Mouse (Mus musculus): ENCODE measurements around the gene Iqcb1. TPM values are rescaled to one million over a fixed set of nuclear protein-coding genes. Genes with fewer than 3 reads are reported as not detected.

The Iqcb1 gene
- total and polyA plus RNA-seq, 3 experiments, result 41.0 to 47.7 (median 46.4) TPM

- no peak overlapping the region for H3K4me3 ChIP-seq (replicated peaks in 1 of 3; ENCODE audit: low read depth in 2 of 3, low read length in 2 of 3, poor library complexity in 1 of 3)
- no peaks in the 10 kb centered on the region for H3K36me3 ChIP-seq (replicated peaks in 1 of 2; ENCODE audit: control insufficient read depth in 1 of 2, insufficient read depth in 1 of 2, low read length in 1 of 2)
These were observed 10.8 kb upstream of the Iqcb1 start for GRCm38 (mm10) chr16:36817321-36817926.

GRCm38 (mm10) chr16:36820016-36820415 lies 8.2 kb upstream of the Iqcb1 start:
- Histone ChIP-seq H3K27me3 (replicated peaks) (no peaks in the 10 kb centered on the region), H3K4me2 (ENCODE audit: insufficient read depth, low read depth, poor library complexity, severe bottlenecking) (no peak overlapping the region), H3K27ac (ENCODE audit: insufficient read depth, low read depth) (no peak overlapping the region), H3K4me1 (ENCODE audit: control insufficient read depth in 1 of 2, insufficient read depth in 2 of 2) (peaks cover 5 to 27% of the 10 kb centered on the region in 2 experiments), H3K9me3 (replicated peaks; ENCODE audit: low read length) (no peaks in the 10 kb centered on the region), H3K79me2 (replicated peaks; ENCODE audit: control insufficient read depth, extremely low read depth, insufficient read depth, poor library complexity, severe bottlenecking) (no peaks in the 10 kb centered on the region), H3K4me3 (replicated peaks in 1 of 3; ENCODE audit: low read depth in 2 of 3, low read length in 2 of 3, poor library complexity in 1 of 3) (no peak overlapping the region), H3K9ac (ENCODE audit: insufficient read depth, low read depth) (no peak overlapping the region), H3K36me3 (replicated peaks in 1 of 2; ENCODE audit: control insufficient read depth in 1 of 2, insufficient read depth in 1 of 2, low read length in 1 of 2) (no peaks in the 10 kb centered on the region)
- no peak for DNase-seq (ENCODE audit: extremely low read depth)
- in situ Hi-C loops (cut with MboI; ENCODE audit: low pct_ligation_motif_present, low pct_unique_long_range_greater_than_20kb, low sequenced_read_pairs), result no loop called here
- dilution Hi-C loops (cut with MboI; ENCODE audit: extremely low pct_ligation_motif_present, extremely low pct_unique_long_range_greater_than_20kb, low sequenced_read_pairs), result no loop called here
- no peak for TF ChIP-seq USF1 (IDR thresholded peaks at IDR 0.05; ENCODE audit: low read depth, low read length)
- no peak for TF ChIP-seq ZMIZ1 (IDR thresholded peaks at IDR 0.05; ENCODE audit: low read depth, low read length)
- no peak for TF ChIP-seq CHD1 (IDR thresholded peaks at IDR 0.05; ENCODE audit: low read depth, low read length)
- TF ChIP-seq ZKSCAN1 (IDR thresholded peaks at IDR 0.05; ENCODE audit: borderline replicate concordance, low read depth, low read length), result no peak
- no peak for TF ChIP-seq POLR2AphosphoS2 (IDR thresholded peaks at IDR 0.05; ENCODE audit: low read depth, low read length)
- no peak for TF ChIP-seq UBTF (IDR thresholded peaks at IDR 0.05; ENCODE audit: low read depth, low read length)
- TF ChIP-seq CHD2 (IDR thresholded peaks at IDR 0.05; ENCODE audit: low read length), result no peak
- TF ChIP-seq RCOR1 (conservative IDR thresholded peaks at IDR 0.05; ENCODE audit: low read depth, low read length), result no peak
- no peak for TF ChIP-seq EP300 (IDR thresholded peaks at IDR 0.05; ENCODE audit: low read length)
- no peak for TF ChIP-seq E2F4 (IDR thresholded peaks at IDR 0.05; ENCODE audit: insufficient replicate concordance, low read depth, low read length)
- no peak for TF ChIP-seq SIN3A (IDR thresholded peaks at IDR 0.05; ENCODE audit: low read length)
- no peak for TF ChIP-seq ELF1 (IDR thresholded peaks at IDR 0.05; ENCODE audit: low read depth, low read length)
- TF ChIP-seq MEF2A (IDR thresholded peaks at IDR 0.05; ENCODE audit: borderline replicate concordance, low read depth, low read length), result no peak
- no peak for TF ChIP-seq POLR2A (IDR thresholded peaks at IDR 0.05; ENCODE audit: low read depth, low read length)
- no peak for TF ChIP-seq GABPA (IDR thresholded peaks at IDR 0.05; ENCODE audit: insufficient replicate concordance, low read depth, low read length)
- TF ChIP-seq KAT2A (IDR thresholded peaks at IDR 0.05; ENCODE audit: insufficient replicate concordance, low read length), result no peak
- TF ChIP-seq USF2 (conservative IDR thresholded peaks at IDR 0.05; ENCODE audit: low read depth, low read length), result no peak
- TF ChIP-seq MAZ (IDR thresholded peaks at IDR 0.05; ENCODE audit: low read depth, low read length), result no peak
- no peak for TF ChIP-seq RAD21 (IDR thresholded peaks at IDR 0.05; ENCODE audit: low read depth, low read length)

More at GRCm38 (mm10) chr16:36817321-36817926, 10.8 kb upstream of the Iqcb1 start:
- Histone ChIP-seq H3K27me3 (replicated peaks) (no peaks in the 10 kb centered on the region), H3K4me2 (ENCODE audit: insufficient read depth, low read depth, poor library complexity, severe bottlenecking) (no peak overlapping the region), H3K4me1 (ENCODE audit: control insufficient read depth in 1 of 2, insufficient read depth in 2 of 2) (peaks cover 5 to 21% of the 10 kb centered on the region in 2 experiments), H3K9ac (ENCODE audit: insufficient read depth, low read depth) (no peak overlapping the region), H3K9me3 (replicated peaks; ENCODE audit: low read length) (no peaks in the 10 kb centered on the region), H3K27ac (ENCODE audit: insufficient read depth, low read depth) (no peak overlapping the region), H3K79me2 (replicated peaks; ENCODE audit: control insufficient read depth, extremely low read depth, insufficient read depth, poor library complexity, severe bottlenecking) (no peaks in the 10 kb centered on the region)
- DNase-seq (ENCODE audit: extremely low read depth), result peak; percentile 96
- in situ Hi-C loops (cut with MboI; ENCODE audit: low pct_ligation_motif_present, low pct_unique_long_range_greater_than_20kb, low sequenced_read_pairs), result loop anchor here (10.0 kb wide), 2 partner anchors 183 to 353 kb away; no protein-coding TSS in a partner anchor
- dilution Hi-C loops (cut with MboI; ENCODE audit: extremely low pct_ligation_motif_present, extremely low pct_unique_long_range_greater_than_20kb, low sequenced_read_pairs), result no loop called here
- TF ChIP-seq MYC (IDR thresholded peaks at IDR 0.05; ENCODE audit: low read depth, low read length) (peak; percentile 49; the same call in 1 of the 2 replicates), MXI1 (IDR thresholded peaks at IDR 0.05; ENCODE audit: low read depth, low read length) (no peak), NELFE (IDR thresholded peaks at IDR 0.05; ENCODE audit: low read depth, low read length) (peak; percentile 39; the same call in 1 of the 2 replicates), RAD21 (IDR thresholded peaks at IDR 0.05; ENCODE audit: low read depth, low read length) (peak; percentile 85), KAT2A (IDR thresholded peaks at IDR 0.05; ENCODE audit: insufficient replicate concordance, low read length) (no peak), HCFC1 (IDR thresholded peaks at IDR 0.05; ENCODE audit: low read depth, low read length) (peak; percentile 42), TCF12 (IDR thresholded peaks at IDR 0.05; ENCODE audit: low read depth, low read length) (peak; percentile 33; the same call in 1 of the 2 replicates), EP300 (IDR thresholded peaks at IDR 0.05; ENCODE audit: low read length) (no peak), CHD2 (IDR thresholded peaks at IDR 0.05; ENCODE audit: low read length) (no peak), ZKSCAN1 (IDR thresholded peaks at IDR 0.05; ENCODE audit: borderline replicate concordance, low read depth, low read length) (no peak), USF1 (IDR thresholded peaks at IDR 0.05; ENCODE audit: low read depth, low read length) (no peak), JUND (conservative IDR thresholded peaks at IDR 0.05; ENCODE audit: low read depth, low read length) (0 out of 2 replicates have a peak, but pooled peaks have one; percentile 40), TBP (conservative IDR thresholded peaks at IDR 0.05; ENCODE audit: low read depth, low read length) (0 out of 2 replicates have a peak, but pooled peaks have one; percentile 26), PAX5 (IDR thresholded peaks at IDR 0.05; ENCODE audit: low read length) (no peak), MAZ (IDR thresholded peaks at IDR 0.05; ENCODE audit: low read depth, low read length) (no peak), MEF2A (IDR thresholded peaks at IDR 0.05; ENCODE audit: borderline replicate concordance, low read depth, low read length) (0 out of 2 replicates have a peak, but pooled peaks have one; percentile 21), ELF1 (IDR thresholded peaks at IDR 0.05; ENCODE audit: low read depth, low read length) (0 out of 2 replicates have a peak, but pooled peaks have one; percentile 10), ZMIZ1 (IDR thresholded peaks at IDR 0.05; ENCODE audit: low read depth, low read length) (no peak), ZC3H11A (IDR thresholded peaks at IDR 0.05; ENCODE audit: low read depth, low read length) (peak; percentile 83), CHD1 (IDR thresholded peaks at IDR 0.05; ENCODE audit: low read depth, low read length) (no peak), GABPA (IDR thresholded peaks at IDR 0.05; ENCODE audit: insufficient replicate concordance, low read depth, low read length) (no peak), CTCF (conservative IDR thresholded peaks at IDR 0.05 in 1 of 2, IDR thresholded peaks at IDR 0.05 in 1 of 2; ENCODE audit: low read depth in 2 of 2, low read length in 2 of 2) (peak; percentile 32 to 93), SMC3 (IDR thresholded peaks at IDR 0.05; ENCODE audit: low read depth, low read length) (peak; percentile 92), SIN3A (IDR thresholded peaks at IDR 0.05; ENCODE audit: low read length) (peak; percentile 70; the same call in 1 of the 2 replicates), RCOR1 (conservative IDR thresholded peaks at IDR 0.05; ENCODE audit: low read depth, low read length) (no peak)

Data from CH12.LX (cell line).